Mouse (Mus musculus) erythroblast, adult 5-6 weeks (primary cell): ENCODE measurements around the gene 1700016H13Rik. TPM values are rescaled to one million over a fixed set of nuclear protein-coding genes. Genes with fewer than 3 reads are reported as not detected.

Experiments used
- ATAC-seq: replicated peaks from 2 replicates; pipeline ENCODE4 v1.8.0; 2016; ENCODE audit warnings: moderate number of reproducible peaks, mild to moderate bottlenecking, moderate TSS enrichment, inconsistent platforms; ENCODE audit not compliant: poor library complexity, low FRiP score, severe bottlenecking
- total RNA-seq, 2 experiments: library from RNA; stranded (forward) in 1 of 2; stranded (reverse) in 1 of 2; fragments of 150-400 nt in 1 of 2; fragments of 200-764, 138-1000 nt in 1 of 2; gene quantifications; 2 replicates each; pipeline versions ENCODE4 v1.2.3 to v1.2.4; 2015 to 2017; ENCODE audit warnings: low replicate concordance in 2 of 2

The 1700016H13Rik gene
- total RNA-seq, 2 experiments from 2014 or later = not detected

GRCm38 (mm10) chr5:103612316-103612715 lies 43.5 kb downstream of the 1700016H13Rik start:
- no peak for ATAC-seq

- ATAC-seq = no peak
Measured at GRCm38 (mm10) chr5:103610856-103611472, 44.8 kb downstream of the 1700016H13Rik start.

GRCm38 (mm10) chr5:103610148-103610547 lies 45.7 kb downstream of the 1700016H13Rik start:
- no peak for ATAC-seq

GRCm38 (mm10) chr5:103605707-103606106 lies 50.1 kb downstream of the 1700016H13Rik start:
- ATAC-seq = no peak

- ATAC-seq = no peak
Measured at GRCm38 (mm10) chr5:103603115-103603893, 52.5 kb downstream of the 1700016H13Rik start.

- ATAC-seq = no peak
Measured at GRCm38 (mm10) chr5:103598881-103599280, 56.9 kb downstream of the 1700016H13Rik start.

- ATAC-seq = no peak
Measured at GRCm38 (mm10) chr5:103598264-103598663, 57.5 kb downstream of the 1700016H13Rik start.

Other genes with a start within 250 kb of the 1700016H13Rik start
- gene Ptpn13, start 230.8 kb downstream of the 1700016H13Rik start, total RNA-seq (2015; ENCODE audit: low replicate concordance) = 0.96 and 1.0 TPM in 2 replicates
- gene Ptpn13, start 230.8 kb downstream of the 1700016H13Rik start, total RNA-seq (2017; ENCODE audit: low replicate concordance) = 0.28 and 1.8 TPM in 2 replicates
- not detected in 2 replicates for gene Slc10a6, start 26.6 kb downstream of the 1700016H13Rik start, total RNA-seq (2015; ENCODE audit: low replicate concordance)
- not detected in 2 replicates for gene Slc10a6, start 26.6 kb downstream of the 1700016H13Rik start, total RNA-seq (2017; ENCODE audit: low replicate concordance)
- 262 and 340 TPM in 2 replicates for gene Aff1, start 36.4 kb upstream of the 1700016H13Rik start, total RNA-seq (2015; ENCODE audit: low replicate concordance)
- 184 and 253 TPM in 2 replicates for gene Aff1, start 36.4 kb upstream of the 1700016H13Rik start, total RNA-seq (2017; ENCODE audit: low replicate concordance)